Mouse (Mus musculus) neutrophil, adult 65 days (primary cell): ENCODE measurements around the gene Rnd3. TPM values are rescaled to one million over a fixed set of nuclear protein-coding genes. Genes with fewer than 3 reads are reported as not detected.

Experiments used
- total RNA-seq: library from RNA; stranded (reverse); gene quantifications from 2 replicates; pipeline ENCODE4 v1.2.4, GENCODE M21; 2023

The Rnd3 gene
- total RNA-seq, result 10.7 and 11.9 TPM in 2 replicates

GRCm38 (mm10) chr2:51148975-51149374, at the start of gene Rnd3:
TSS of gene Rnd3 (minus strand) at chr2:51149111.

